Mouse (Mus musculus) spleen, postnatal 0 days (tissue): ENCODE results near the gene Gm10234. TPM values are rescaled to one million over a fixed set of nuclear protein-coding genes. Genes with fewer than 3 reads are reported as not detected.

ENCODE experiments used
- polyA plus RNA-seq: library from polyadenylated mRNA; unstranded; fragments of >200 nt; fragmentation: Nextera tagmentation; extraction: Ambion mirVana; gene quantifications from 2 replicates; pipeline ENCODE4 v1.2.1, GENCODE M21; 2015

Gene Gm10234
- polyA plus RNA-seq, result not detected in 2 replicates

GRCm38 (mm10) chr6:95321812-95322211 is at the start of gene Gm10234:
Gm10234 (plus strand) TSS chr6:95322112.

Other genes with a start within 250 kb of the Gm10234 start
- 1.5 and 1.9 TPM in 2 replicates for gene Kbtbd8, start 204.9 kb upstream of the Gm10234 start, polyA plus RNA-seq